Mouse (Mus musculus): Measurements from ENCODE around the gene 1700109H08Rik.

DNA sequence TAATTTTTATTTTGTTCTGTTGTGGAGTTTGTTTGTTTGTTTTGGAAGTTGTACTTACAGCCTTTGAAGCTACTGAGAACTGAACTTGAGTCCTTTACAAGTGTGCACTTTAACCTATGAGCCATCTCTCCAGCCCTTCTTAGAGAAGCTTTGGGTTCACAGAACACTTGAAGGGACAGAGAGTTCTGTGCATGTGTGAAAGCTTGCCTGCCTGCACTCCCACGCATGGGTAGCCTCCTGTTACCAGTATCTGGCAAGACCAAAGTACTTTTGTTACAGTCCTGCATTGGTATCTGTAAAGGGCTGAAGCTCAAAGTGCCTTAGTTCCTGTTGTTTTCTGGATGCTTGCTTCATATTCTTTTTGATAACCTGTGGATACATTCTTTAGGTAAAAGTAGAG is 25.1 kb upstream of the 1700109H08Rik start:
- no peak for TF ChIP-seq POLR2A (IDR thresholded peaks at IDR 0.05; ENCODE audit: control insufficient read depth, extremely low read depth, insufficient read depth, low read length, poor library complexity)
- no peak for TF ChIP-seq CTCF (IDR thresholded peaks at IDR 0.05; ENCODE audit: borderline replicate concordance, control insufficient read depth, extremely low read depth, insufficient read depth, low read length, poor library complexity)

Data from thymus, adult 2 months (tissue).